Mouse (Mus musculus): ENCODE results near the gene 1700123O20Rik. TPM values are rescaled to one million over a fixed set of nuclear protein-coding genes. Genes with fewer than 3 reads are reported as not detected.

Gene 1700123O20Rik
- total RNA-seq, 1 experiment = 26.7 TPM

GRCm38 (mm10) chr14:54734004-54734403 lies 48.0 kb downstream of the 1700123O20Rik start:
- Histone ChIP-seq H3K36me3 (ENCODE audit: control insufficient read depth, insufficient read depth, low read length, poor library complexity, severe bottlenecking) (no peaks in the 10 kb centered on the region), H3K4me1 (ENCODE audit: control insufficient read depth in 2 of 2, insufficient read depth in 2 of 2, low read length in 2 of 2, poor library complexity in 1 of 2) (no peaks in the 10 kb centered on the region), H3K9ac (ENCODE audit: insufficient read depth, low read depth, low read length, poor library complexity, severe bottlenecking) (no peak overlapping the region), H3K9me3 (ENCODE audit: control insufficient read depth, insufficient read depth, low read depth, low read length) (no peaks in the 10 kb centered on the region), H3K4me3 (ENCODE audit: insufficient read depth in 1 of 2, low read depth in 1 of 2, low read length in 2 of 2, poor library complexity in 1 of 2, severe bottlenecking in 1 of 2) (no peak overlapping the region), H3K27ac (ENCODE audit: insufficient read depth, low read depth, low read length, poor library complexity, severe bottlenecking) (no peak overlapping the region)
- in situ Hi-C loops (cut with MboI; ENCODE audit: low sequenced_read_pairs in 2 of 2, unreplicated experiment in 2 of 2) = no loop called here
- no peak for DNase-seq (ENCODE audit: low read depth, low spot score)
- TF ChIP-seq MAFK (IDR thresholded peaks at IDR 0.05; ENCODE audit: insufficient read depth, low read depth, low read length) (no peak), ZNF384 (IDR thresholded peaks at IDR 0.05; ENCODE audit: low read depth, low read length) (no peak), ZC3H11A (IDR thresholded peaks at IDR 0.05; ENCODE audit: borderline replicate concordance, low read depth, low read length) (no peak), HCFC1 (IDR thresholded peaks at IDR 0.05; ENCODE audit: borderline replicate concordance, insufficient read depth, low read length) (no peak), CHD2 (IDR thresholded peaks at IDR 0.05; ENCODE audit: low read depth, low read length) (no peak)

DNA sequence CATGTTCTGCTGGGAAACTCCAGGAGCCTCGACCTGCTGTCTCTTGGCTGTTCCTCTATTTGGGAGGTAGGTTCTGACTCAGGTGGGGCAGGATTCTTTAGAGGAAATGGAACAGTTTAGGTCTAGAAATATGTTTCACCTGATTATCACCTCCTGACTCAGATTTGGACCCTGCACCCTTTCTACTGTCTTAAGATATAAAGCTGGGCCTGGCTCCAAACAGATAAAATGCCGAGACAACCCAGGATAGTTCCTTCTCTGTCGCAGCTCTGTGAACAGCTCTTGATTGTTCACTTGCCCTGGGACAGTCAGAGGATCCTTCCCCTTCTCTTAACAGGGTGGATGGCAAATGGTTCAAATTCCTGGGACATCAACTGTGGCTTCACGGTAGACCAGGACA lies 49.2 kb downstream of the 1700123O20Rik start:
- H3K27ac ChIP-seq (ENCODE audit: insufficient read depth, low read depth, low read length, poor library complexity, severe bottlenecking) = no peak overlapping the region
- no peaks in the 10 kb centered on the region for H3K4me1 ChIP-seq (ENCODE audit: control insufficient read depth in 2 of 2, insufficient read depth in 2 of 2, low read length in 2 of 2, poor library complexity in 1 of 2)
- no peak overlapping the region for H3K9ac ChIP-seq (ENCODE audit: insufficient read depth, low read depth, low read length, poor library complexity, severe bottlenecking)
- H3K4me3 ChIP-seq (ENCODE audit: insufficient read depth in 1 of 2, low read depth in 1 of 2, low read length in 2 of 2, poor library complexity in 1 of 2, severe bottlenecking in 1 of 2) = no peak overlapping the region
- no peak for DNase-seq (ENCODE audit: low read depth, low spot score)
- TF ChIP-seq ZC3H11A (IDR thresholded peaks at IDR 0.05; ENCODE audit: borderline replicate concordance, low read depth, low read length) = no peak
- TF ChIP-seq HCFC1 (IDR thresholded peaks at IDR 0.05; ENCODE audit: borderline replicate concordance, insufficient read depth, low read length) = no peak
- TF ChIP-seq ZNF384 (IDR thresholded peaks at IDR 0.05; ENCODE audit: low read depth, low read length) = no peak
- TF ChIP-seq MAFK (IDR thresholded peaks at IDR 0.05; ENCODE audit: insufficient read depth, low read depth, low read length) = no peak
- TF ChIP-seq CHD2 (IDR thresholded peaks at IDR 0.05; ENCODE audit: low read depth, low read length) = no peak
- H3K9me3 ChIP-seq (ENCODE audit: control insufficient read depth, insufficient read depth, low read depth, low read length) = no peaks in the 10 kb centered on the region
- in situ Hi-C loops (cut with MboI; ENCODE audit: low sequenced_read_pairs in 2 of 2, unreplicated experiment in 2 of 2) = no loop called here
- no peaks in the 10 kb centered on the region for H3K36me3 ChIP-seq (ENCODE audit: control insufficient read depth, insufficient read depth, low read length, poor library complexity, severe bottlenecking)

DNA sequence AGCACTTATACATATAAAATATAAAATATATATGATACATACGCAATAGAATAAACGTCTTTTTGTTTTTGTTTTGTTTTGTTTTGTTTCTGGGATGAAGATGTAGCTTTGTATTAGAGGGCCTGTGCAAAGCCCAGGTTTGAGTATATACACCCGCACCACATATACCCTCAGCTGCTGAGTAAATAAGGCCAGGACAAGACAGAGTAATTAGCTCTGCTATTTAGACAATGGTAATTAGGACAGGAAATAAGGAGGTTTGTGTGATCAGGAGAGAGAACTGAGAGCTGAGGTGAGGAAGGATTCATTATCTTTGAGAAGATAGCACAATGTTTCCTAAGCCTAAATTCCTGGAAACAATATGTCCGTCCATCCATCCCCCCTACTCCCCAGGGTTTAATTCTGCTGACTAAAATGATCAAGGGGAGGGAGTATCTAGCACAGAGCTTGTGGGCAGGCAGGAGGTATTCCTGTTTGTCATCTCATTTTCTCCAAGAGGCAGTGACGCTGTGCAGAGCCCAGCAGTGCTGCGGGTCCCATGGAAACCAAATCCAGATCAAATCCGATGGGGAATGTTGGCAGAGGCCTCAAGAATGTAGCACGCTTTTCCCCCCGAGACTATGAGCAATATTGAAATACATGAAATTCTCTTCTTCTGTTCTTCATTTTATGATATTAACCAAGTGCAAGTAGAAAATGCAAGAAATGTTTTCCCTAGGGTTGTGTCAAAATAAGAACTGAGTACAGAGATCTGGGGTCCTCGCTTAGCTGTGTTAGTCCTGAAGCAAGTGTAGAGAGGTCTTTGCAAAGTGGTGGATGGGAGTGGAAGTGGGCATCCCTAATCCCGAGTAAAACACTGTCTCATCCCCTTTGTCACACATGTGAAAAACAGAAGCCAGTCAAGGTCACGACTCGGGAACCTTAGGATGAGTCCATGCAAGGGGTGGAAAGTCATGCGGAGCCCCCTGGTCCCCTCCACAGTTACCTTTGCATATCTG lies 50.8 kb downstream of the 1700123O20Rik start:
- H3K9me3 ChIP-seq (ENCODE audit: control insufficient read depth, insufficient read depth, low read depth, low read length) = no peaks in the 10 kb centered on the region
- no peak for TF ChIP-seq ZNF384 (IDR thresholded peaks at IDR 0.05; ENCODE audit: low read depth, low read length)
- TF ChIP-seq CHD2 (IDR thresholded peaks at IDR 0.05; ENCODE audit: low read depth, low read length) = no peak
- TF ChIP-seq HCFC1 (IDR thresholded peaks at IDR 0.05; ENCODE audit: borderline replicate concordance, insufficient read depth, low read length) = no peak
- TF ChIP-seq MAFK (IDR thresholded peaks at IDR 0.05; ENCODE audit: insufficient read depth, low read depth, low read length) = no peak
- no peak for TF ChIP-seq ZC3H11A (IDR thresholded peaks at IDR 0.05; ENCODE audit: borderline replicate concordance, low read depth, low read length)
- no peak for DNase-seq (ENCODE audit: low read depth, low spot score)
- in situ Hi-C loops (cut with MboI; ENCODE audit: low sequenced_read_pairs in 2 of 2, unreplicated experiment in 2 of 2) = no loop called here
- no peaks in the 10 kb centered on the region for H3K36me3 ChIP-seq (ENCODE audit: control insufficient read depth, insufficient read depth, low read length, poor library complexity, severe bottlenecking)
- no peak overlapping the region for H3K27ac ChIP-seq (ENCODE audit: insufficient read depth, low read depth, low read length, poor library complexity, severe bottlenecking)
- no peak overlapping the region for H3K4me3 ChIP-seq (ENCODE audit: insufficient read depth in 1 of 2, low read depth in 1 of 2, low read length in 2 of 2, poor library complexity in 1 of 2, severe bottlenecking in 1 of 2)
- H3K9ac ChIP-seq (ENCODE audit: insufficient read depth, low read depth, low read length, poor library complexity, severe bottlenecking) = no peak overlapping the region
- H3K4me1 ChIP-seq (ENCODE audit: control insufficient read depth in 2 of 2, insufficient read depth in 2 of 2, low read length in 2 of 2, poor library complexity in 1 of 2) = no peaks in the 10 kb centered on the region

GRCm38 (mm10) chr14:54737634-54738033 lies 51.6 kb downstream of the 1700123O20Rik start:
- DNase-seq (ENCODE audit: low read depth, low spot score) = no peak
- Histone ChIP-seq H3K4me3 (ENCODE audit: insufficient read depth in 1 of 2, low read depth in 1 of 2, low read length in 2 of 2, poor library complexity in 1 of 2, severe bottlenecking in 1 of 2) (no peak overlapping the region), H3K9me3 (ENCODE audit: control insufficient read depth, insufficient read depth, low read depth, low read length) (no peaks in the 10 kb centered on the region), H3K27ac (ENCODE audit: insufficient read depth, low read depth, low read length, poor library complexity, severe bottlenecking) (no peak overlapping the region), H3K36me3 (ENCODE audit: control insufficient read depth, insufficient read depth, low read length, poor library complexity, severe bottlenecking) (no peaks in the 10 kb centered on the region), H3K9ac (ENCODE audit: insufficient read depth, low read depth, low read length, poor library complexity, severe bottlenecking) (no peak overlapping the region), H3K4me1 (ENCODE audit: control insufficient read depth in 2 of 2, insufficient read depth in 2 of 2, low read length in 2 of 2, poor library complexity in 1 of 2) (no peaks in the 10 kb centered on the region)
- in situ Hi-C loops (cut with MboI; ENCODE audit: low sequenced_read_pairs in 2 of 2, unreplicated experiment in 2 of 2) = no loop called here
- TF ChIP-seq MAFK (IDR thresholded peaks at IDR 0.05; ENCODE audit: insufficient read depth, low read depth, low read length) (no peak), CHD2 (IDR thresholded peaks at IDR 0.05; ENCODE audit: low read depth, low read length) (no peak), ZC3H11A (IDR thresholded peaks at IDR 0.05; ENCODE audit: borderline replicate concordance, low read depth, low read length) (no peak), HCFC1 (IDR thresholded peaks at IDR 0.05; ENCODE audit: borderline replicate concordance, insufficient read depth, low read length) (no peak), ZNF384 (IDR thresholded peaks at IDR 0.05; ENCODE audit: low read depth, low read length) (no peak)

Other genes with a start within 250 kb of the 1700123O20Rik start
- 20.8 and 48.1 TPM in 2 replicates for gene Lrp10, start 222.1 kb upstream of the 1700123O20Rik start, total RNA-seq (2012; rRNA removed)
- 0.85 and 1.4 TPM in 2 replicates for gene Rem2, start 210.1 kb upstream of the 1700123O20Rik start, total RNA-seq (2012; rRNA removed)
- gene Prmt5, start 168.7 kb upstream of the 1700123O20Rik start, total RNA-seq (2012; rRNA removed) = 71.4 and 96.2 TPM in 2 replicates
- gene Haus4, start 131.6 kb upstream of the 1700123O20Rik start, total RNA-seq (2012; rRNA removed) = 24.5 and 40.3 TPM in 2 replicates
- 65.1 and 94.1 TPM in 2 replicates for gene Ajuba, start 108.7 kb upstream of the 1700123O20Rik start, total RNA-seq (2012; rRNA removed)
- gene 4931414P19Rik, start 80.2 kb upstream of the 1700123O20Rik start, total RNA-seq (2012; rRNA removed) = 4.8 and 6.4 TPM in 2 replicates
- gene Psmb5, start 68.2 kb upstream of the 1700123O20Rik start, total RNA-seq (2012; rRNA removed) = 202 and 317 TPM in 2 replicates
- gene Psmb11, start 64.8 kb upstream of the 1700123O20Rik start, total RNA-seq (2012; rRNA removed) = 0.11 TPM in 1 of 2 replicates, not detected in the other
- gene Gm17606, start 45.3 kb upstream of the 1700123O20Rik start, total RNA-seq (2012; rRNA removed) = not detected in 2 replicates
- gene Cdh24, start 44.9 kb upstream of the 1700123O20Rik start, total RNA-seq (2012; rRNA removed) = 3.2 and 6.3 TPM in 2 replicates
- gene Acin1, start 715 bp downstream of the 1700123O20Rik start, total RNA-seq (2012; rRNA removed) = 121 and 196 TPM in 2 replicates
- gene Gm29776, start 12.6 kb downstream of the 1700123O20Rik start, total RNA-seq (2012; rRNA removed) = 0.09 and 0.26 TPM in 2 replicates
- gene Cebpe, start 26.0 kb downstream of the 1700123O20Rik start, total RNA-seq (2012; rRNA removed) = 0.26 TPM in 1 of 2 replicates, not detected in the other
- gene Slc7a8, start 95.7 kb downstream of the 1700123O20Rik start, total RNA-seq (2012; rRNA removed) = 0.36 and 0.48 TPM in 2 replicates
- 1.5 and 1.9 TPM in 2 replicates for gene Rnf212b, start 127.9 kb downstream of the 1700123O20Rik start, total RNA-seq (2012; rRNA removed)
- 2.5 and 3.9 TPM in 2 replicates for gene Homez, start 184.7 kb downstream of the 1700123O20Rik start, total RNA-seq (2012; rRNA removed)
- gene Ppp1r3e, start 191.3 kb downstream of the 1700123O20Rik start, total RNA-seq (2012; rRNA removed) = 0.62 and 0.74 TPM in 2 replicates
- gene Bcl2l2, start 197.2 kb downstream of the 1700123O20Rik start, total RNA-seq (2012; rRNA removed) = 7.7 and 9.4 TPM in 2 replicates
- 0.71 and 0.79 TPM in 2 replicates for gene Gm20521, start 197.2 kb downstream of the 1700123O20Rik start, total RNA-seq (2012; rRNA removed)
- 76.8 and 117 TPM in 2 replicates for gene Pabpn1, start 206.3 kb downstream of the 1700123O20Rik start, total RNA-seq (2012; rRNA removed)
- 5.2 and 16.2 TPM in 2 replicates for gene Slc22a17, start 226.9 kb downstream of the 1700123O20Rik start, total RNA-seq (2012; rRNA removed)
- 10.8 and 28.3 TPM in 2 replicates for gene Efs, start 239.9 kb downstream of the 1700123O20Rik start, total RNA-seq (2012; rRNA removed)
- 0.27 and 0.74 TPM in 2 replicates for gene Il25, start 246.5 kb downstream of the 1700123O20Rik start, total RNA-seq (2012; rRNA removed)